Mouse (Mus musculus) cerebellum, postnatal 25 days (tissue): ENCODE measurements around the gene Zfp964.
"Not testable (repeated sequence)": the region's sequence is repeated elsewhere in the genome, so short reads cannot be mapped to it uniquely, and the experiment has no call there.

Experiments
- DNase-seq, 2 experiments: peaks; one replicate each; pipeline ENCODE4 v3.0.0; 2021; ENCODE audit warnings: mixed read lengths in 2 of 2

The Zfp964 gene

GRCm38 (mm10) chr8:69654358-69654981, at the start of gene Zfp964:
Gene Zfp964 (plus strand): TSS chr8:69654479.
- peak; percentile 94 to 96 for DNase-seq

GRCm38 (mm10) chr8:69614687-69615086, 39.6 kb upstream of the Zfp964 start:
- no peak for DNase-seq

- DNase-seq, result no peak
These were observed 36.2 kb upstream of the Zfp964 start for GRCm38 (mm10) chr8:69618078-69618477.

GRCm38 (mm10) chr8:69625095-69625789, 29.0 kb upstream of the Zfp964 start, which contains the start of gene Zfp868:
Gene Zfp868 (minus strand): TSS chr8:69625548.
- DNase-seq, result peak; percentile 100

- peak in 1 of 2 experiments; percentile 6 for DNase-seq
These were observed 396 bp upstream of the Zfp964 start for GRCm38 (mm10) chr8:69653808-69654357.

- no peak for DNase-seq
These were observed 7.0 kb downstream of the Zfp964 start for GRCm38 (mm10) chr8:69661294-69661693.

- DNase-seq, result not testable (repeated sequence)
These were observed 10.8 kb downstream of the Zfp964 start for GRCm38 (mm10) chr8:69665051-69665450.

- no peak for DNase-seq
These were observed 47.5 kb downstream of the Zfp964 start for GRCm38 (mm10) chr8:69701810-69702209.

GRCm38 (mm10) chr8:69710624-69711023, 56.3 kb downstream of the Zfp964 start, which contains the start of gene Zfp869:
Gene Zfp869 (minus strand): TSS chr8:69710724.
- DNase-seq, result not testable (repeated sequence)

- DNase-seq, result no peak
These were observed 59.2 kb downstream of the Zfp964 start for GRCm38 (mm10) chr8:69713516-69713915.

GRCm38 (mm10) chr8:69715366-69715765, 61.1 kb downstream of the Zfp964 start:
- peak in 1 of 2 experiments; percentile 12 for DNase-seq
